24 mouse cellular contexts compared by ENCODE assay signal in the genomic region with DNA sequence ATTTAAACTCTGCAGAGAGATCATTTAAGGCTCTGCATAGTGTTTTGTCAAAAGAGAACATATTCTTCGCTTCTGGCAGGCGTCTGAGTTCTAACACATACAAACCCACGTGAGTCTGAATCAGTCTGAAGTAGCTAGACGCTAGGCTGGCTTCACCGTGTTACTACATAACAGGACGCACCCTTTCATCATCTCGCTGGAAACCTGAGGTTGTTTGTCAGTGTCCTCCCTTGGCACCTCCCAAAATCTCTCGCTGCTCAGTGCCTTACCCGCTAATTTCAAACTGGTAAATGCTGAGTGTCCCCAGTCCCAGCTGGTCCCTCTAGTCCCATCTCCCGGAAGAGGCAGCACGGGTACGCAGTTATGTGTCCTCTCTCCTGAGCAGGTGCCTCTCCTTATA.
DNase-seq lines count a peak whose midpoint lies in the region; ATAC-seq and TF ChIP-seq lines count a peak whose summit lies in the region.
"Had no signal": no experiment of that assay in that cellular context is flagged by ENCODE, and none has a peak within 500 bp of the region (broad histone marks: within the 10 kb centered on the region; RNA-seq: fewer than 3 reads in every experiment).

No protein-coding gene starts in this region.

- no peak overlapping the region for H3K4me3 ChIP-seq in forebrain, postnatal 0 days (ENCODE audit: low read depth, low read length)
- no peak overlapping the region for H3K4me3 ChIP-seq in forebrain, embryonic 16.5 days (replicated peaks; ENCODE audit: low read length)
- H3K4me3 ChIP-seq in intestine, embryonic 14.5 days (ENCODE audit: low read depth, low read length), result no peak overlapping the region
- no peak overlapping the region for H3K4me3 ChIP-seq in intestine, embryonic 15.5 days (replicated peaks)
- H3K4me3 ChIP-seq: embryonic facial prominence, embryonic 13.5 days; erythroblast, embryonic 14.5 days; forebrain, embryonic 13.5 days; heart, adult 2 months; heart, embryonic 15.5 days; hindbrain, embryonic 15.5 days; limb, embryonic 13.5 days; liver, embryonic 12.5 days; midbrain, embryonic 13.5 days had no signal

- 80% methylated on average over 12 of the region's 12 CpGs for WGBS in forebrain, postnatal 0 days
- WGBS in forebrain, embryonic 16.5 days, result 78% methylated on average over 12 of the region's 12 CpGs
- 65% methylated on average over 12 of the region's 12 CpGs for WGBS in intestine, embryonic 14.5 days
- WGBS in intestine, embryonic 15.5 days, result 67% methylated on average over 12 of the region's 12 CpGs

- ATAC-seq in forebrain, postnatal 0 days, result no peak
- ATAC-seq in forebrain, embryonic 16.5 days, result no peak
- no peak for ATAC-seq in intestine, embryonic 14.5 days (replicated peaks; ENCODE audit: low FRiP score, low TSS enrichment, low read depth)
- ATAC-seq in intestine, embryonic 15.5 days, result no peak
- ATAC-seq: forebrain, embryonic 13.5 days; intestine, embryonic 16.5 days; liver, embryonic 12.5 days; midbrain, embryonic 13.5 days had no signal

- H3K27me3 ChIP-seq in forebrain, postnatal 0 days (ENCODE audit: insufficient read depth, low read length), result no peaks in the 10 kb centered on the region
- H3K27me3 ChIP-seq in forebrain, embryonic 16.5 days (replicated peaks; ENCODE audit: control insufficient read depth, insufficient read depth, low read length), result no peaks in the 10 kb centered on the region
- H3K27me3 ChIP-seq in intestine, embryonic 14.5 days (replicated peaks; ENCODE audit: control insufficient read depth, insufficient read depth, low read length), result no peaks in the 10 kb centered on the region
- H3K27me3 ChIP-seq in intestine, embryonic 15.5 days (replicated peaks), result no peaks in the 10 kb centered on the region
- H3K27me3 ChIP-seq: embryonic facial prominence, embryonic 13.5 days; forebrain, embryonic 13.5 days; heart, embryonic 15.5 days; hindbrain, embryonic 15.5 days; limb, embryonic 13.5 days; midbrain, embryonic 13.5 days had no signal

- DNase-seq in forebrain, postnatal 0 days, result peak; percentile 33
- peak; percentile 50 for DNase-seq in intestine, embryonic 14.5 days (ENCODE audit: low spot score)
- peak; percentile 1 for DNase-seq in lung, postnatal 10 days
- no peak for DNase-seq in lung, postnatal 14 days
- DNase-seq in frontal cortex, postnatal 36 days (ENCODE audit: low spot score in 2 of 2), result peak; percentile 25 to 48
- no peak for DNase-seq in urinary bladder, postnatal 4 days (ENCODE audit: low spot score in 2 of 2)
- DNase-seq: adrenal gland, postnatal 10 days; cerebellum, adult 8-10 months; cerebellum, postnatal 36 days; embryo, embryonic 11 days; heart, adult 2 months; kidney, postnatal 36 days; lung, adult 18-20 months had no signal

- H3K27ac ChIP-seq in forebrain, postnatal 0 days (ENCODE audit: low read depth, low read length), result no peak overlapping the region
- no peak overlapping the region for H3K27ac ChIP-seq in forebrain, embryonic 16.5 days (ENCODE audit: low read length)
- H3K27ac ChIP-seq in intestine, embryonic 14.5 days (ENCODE audit: low read depth), result no peak overlapping the region
- H3K27ac ChIP-seq in intestine, embryonic 15.5 days, result no peak overlapping the region
- H3K27ac ChIP-seq: embryonic facial prominence, embryonic 13.5 days; forebrain, embryonic 13.5 days; heart, adult 2 months; heart, embryonic 15.5 days; hindbrain, embryonic 15.5 days; limb, embryonic 13.5 days; liver, embryonic 12.5 days; midbrain, embryonic 13.5 days had no signal

- H3K9me3 ChIP-seq in forebrain, postnatal 0 days (ENCODE audit: low read length), result no peaks in the 10 kb centered on the region
- no peaks in the 10 kb centered on the region for H3K9me3 ChIP-seq in forebrain, embryonic 16.5 days (ENCODE audit: control insufficient read depth, low read length)
- H3K9me3 ChIP-seq in intestine, embryonic 14.5 days (ENCODE audit: control insufficient read depth, low read length), result no peaks in the 10 kb centered on the region
- H3K9me3 ChIP-seq in intestine, embryonic 15.5 days, result no peaks in the 10 kb centered on the region
- H3K9me3 ChIP-seq: embryonic facial prominence, embryonic 13.5 days; forebrain, embryonic 13.5 days; heart, embryonic 15.5 days; hindbrain, embryonic 15.5 days; limb, embryonic 13.5 days; liver, embryonic 12.5 days; midbrain, embryonic 13.5 days had no signal

- no peaks in the 10 kb centered on the region for H3K36me3 ChIP-seq in forebrain, postnatal 0 days (ENCODE audit: insufficient read depth)
- no peaks in the 10 kb centered on the region for H3K36me3 ChIP-seq in forebrain, embryonic 16.5 days (ENCODE audit: control insufficient read depth, insufficient read depth)
- no peaks in the 10 kb centered on the region for H3K36me3 ChIP-seq in intestine, embryonic 14.5 days (ENCODE audit: control insufficient read depth, insufficient read depth, low read length)
- H3K36me3 ChIP-seq in intestine, embryonic 15.5 days, result no peaks in the 10 kb centered on the region
- H3K36me3 ChIP-seq: embryonic facial prominence, embryonic 13.5 days; heart, embryonic 15.5 days; hindbrain, embryonic 15.5 days; limb, embryonic 13.5 days; liver, embryonic 12.5 days; midbrain, embryonic 13.5 days had no signal

- TF ChIP-seq CTCF in forebrain, postnatal 0 days (IDR thresholded peaks at IDR 0.05; ENCODE audit: low read depth), result no peak

- H3K9ac ChIP-seq in forebrain, postnatal 0 days, result no peak overlapping the region
- no peak overlapping the region for H3K9ac ChIP-seq in forebrain, embryonic 16.5 days (replicated peaks; ENCODE audit: low read depth, low read length)
- no peak overlapping the region for H3K9ac ChIP-seq in intestine, embryonic 14.5 days (ENCODE audit: low read length)
- H3K9ac ChIP-seq in intestine, embryonic 15.5 days, result no peak overlapping the region
- H3K9ac ChIP-seq: embryonic facial prominence, embryonic 13.5 days; forebrain, embryonic 13.5 days; heart, embryonic 15.5 days; hindbrain, embryonic 15.5 days; limb, embryonic 13.5 days; liver, embryonic 12.5 days; midbrain, embryonic 13.5 days had no signal

- no peak overlapping the region for H3K4me2 ChIP-seq in forebrain, postnatal 0 days (ENCODE audit: low read depth)
- H3K4me2 ChIP-seq in forebrain, embryonic 16.5 days (ENCODE audit: low read length), result no peak overlapping the region
- H3K4me2 ChIP-seq in intestine, embryonic 14.5 days (ENCODE audit: low read length), result no peak overlapping the region
- H3K4me2 ChIP-seq in intestine, embryonic 15.5 days (replicated peaks), result no peak overlapping the region
- H3K4me2 ChIP-seq: embryonic facial prominence, embryonic 13.5 days; forebrain, embryonic 13.5 days; heart, embryonic 15.5 days; hindbrain, embryonic 15.5 days; limb, embryonic 13.5 days; liver, embryonic 12.5 days; midbrain, embryonic 13.5 days had no signal

- no peaks in the 10 kb centered on the region for H3K4me1 ChIP-seq in forebrain, postnatal 0 days (ENCODE audit: insufficient read depth)
- no peaks in the 10 kb centered on the region for H3K4me1 ChIP-seq in forebrain, embryonic 16.5 days (replicated peaks; ENCODE audit: control insufficient read depth, insufficient read depth, low read length)
- H3K4me1 ChIP-seq in intestine, embryonic 14.5 days (replicated peaks; ENCODE audit: control insufficient read depth, insufficient read depth, low read length), result no peaks in the 10 kb centered on the region
- no peaks in the 10 kb centered on the region for H3K4me1 ChIP-seq in intestine, embryonic 15.5 days (replicated peaks)
- H3K4me1 ChIP-seq: forebrain, embryonic 13.5 days; heart, embryonic 15.5 days; hindbrain, embryonic 15.5 days; liver, embryonic 12.5 days; midbrain, embryonic 13.5 days had no signal

Comparison
In these comparisons a context has a peak if more than half of its experiments do, and no peak if none do; other contexts are left out.
1. DNase-seq: peak in forebrain, postnatal 0 days (single experiment), intestine, embryonic 14.5 days (single experiment), lung, postnatal 10 days (single experiment) and frontal cortex, postnatal 36 days (2 of 2); none in lung, postnatal 14 days (single experiment) and urinary bladder, postnatal 4 days (0 of 2).